Mouse (Mus musculus): ENCODE data around the gene Klhl22.
A peak's percentile ranks its signal among the peaks of the same experiment; 100 is the strongest.

The Klhl22 gene

DNA sequence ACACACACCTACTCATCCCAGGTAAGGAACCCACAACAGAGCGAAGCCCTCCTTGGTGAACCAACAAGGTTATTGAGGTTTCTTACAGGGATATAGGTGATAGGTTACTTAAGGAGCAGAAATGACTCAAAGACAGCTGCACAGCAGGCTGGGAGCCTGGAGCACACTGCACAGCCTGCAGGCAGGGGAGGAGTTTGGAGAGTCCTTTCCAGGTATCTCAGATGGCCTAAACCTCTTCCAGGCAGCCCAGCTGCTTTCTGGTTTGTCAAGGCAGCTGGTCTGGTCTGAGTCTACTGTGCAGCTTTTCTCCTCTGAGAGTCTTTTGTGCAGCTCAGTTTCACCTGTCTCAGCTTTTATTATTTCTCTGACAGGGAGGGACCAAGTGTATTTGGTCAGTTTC is 1.7 kb upstream of the Klhl22 start:
- DNase-seq (ENCODE audit: low spot score), result no peak

DNA sequence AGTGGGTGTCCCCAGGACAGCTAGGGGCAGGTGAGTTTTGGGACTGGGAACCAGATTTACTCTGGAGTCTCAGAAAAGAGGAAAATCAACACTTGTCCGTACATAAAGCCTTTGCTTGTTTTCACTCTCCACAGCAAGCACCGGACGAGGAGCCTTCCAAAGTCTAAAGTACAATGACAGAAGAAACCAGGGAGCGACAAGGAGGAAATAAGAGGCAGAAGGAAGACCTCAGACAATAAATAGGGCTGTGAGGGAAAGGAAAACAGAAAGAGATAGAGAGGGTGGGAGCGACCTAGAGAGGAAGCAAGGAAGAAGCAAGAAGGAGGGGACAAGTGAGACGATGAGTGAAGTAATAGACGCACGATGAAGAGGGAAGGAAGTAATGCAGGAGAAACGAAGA is 516 bp upstream of the Klhl22 start:
- no peak for DNase-seq (ENCODE audit: low spot score)

DNA sequence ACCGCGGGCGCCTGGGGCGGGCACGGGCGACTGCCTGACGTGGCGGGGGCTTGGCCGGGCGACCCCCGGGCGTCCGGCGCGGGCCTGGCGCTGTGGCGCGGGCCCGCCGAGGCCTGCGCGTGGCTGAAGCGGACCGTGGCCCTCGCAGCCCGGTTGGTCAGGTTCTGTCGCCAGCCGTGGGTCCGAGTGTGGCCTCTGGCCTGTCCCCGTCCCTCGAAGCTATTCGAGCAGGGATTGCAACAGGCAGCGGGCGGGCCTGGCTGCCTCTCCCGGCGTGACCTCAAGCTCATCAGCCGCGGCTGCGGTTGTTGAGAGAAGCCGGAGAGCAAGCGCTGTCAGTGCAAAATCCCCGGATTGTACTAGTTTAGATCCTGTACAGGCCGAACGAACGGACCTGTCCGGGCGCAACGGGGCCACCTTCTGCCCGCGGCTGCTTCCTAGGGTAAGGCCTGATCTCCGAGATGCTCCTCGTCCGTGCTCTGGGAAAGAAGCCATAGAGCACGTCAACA is 449 bp downstream of the Klhl22 start:
- DNase-seq (ENCODE audit: low spot score), result peak; percentile 41

DNA sequence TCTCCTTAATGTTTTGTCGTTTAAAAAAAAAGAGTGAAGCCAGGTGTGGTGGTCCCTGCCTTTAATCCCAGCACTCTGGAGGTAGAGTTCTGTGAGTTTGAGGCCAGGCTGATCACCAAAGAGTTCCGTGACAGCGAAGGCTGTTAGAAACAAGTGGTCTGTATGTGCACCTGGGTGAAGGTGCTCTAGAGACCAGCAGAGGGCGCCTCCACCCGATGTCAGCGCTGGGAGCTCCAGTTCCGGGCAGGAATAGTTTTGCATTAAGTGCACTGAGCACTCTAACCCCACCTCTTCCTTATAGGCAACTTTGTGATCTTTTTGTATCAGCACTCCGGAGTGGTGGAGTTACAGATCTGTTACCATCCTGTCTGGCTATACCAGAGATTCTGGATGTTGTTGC is 1.2 kb downstream of the Klhl22 start:
- DNase-seq (ENCODE audit: low spot score), result no peak

DNA sequence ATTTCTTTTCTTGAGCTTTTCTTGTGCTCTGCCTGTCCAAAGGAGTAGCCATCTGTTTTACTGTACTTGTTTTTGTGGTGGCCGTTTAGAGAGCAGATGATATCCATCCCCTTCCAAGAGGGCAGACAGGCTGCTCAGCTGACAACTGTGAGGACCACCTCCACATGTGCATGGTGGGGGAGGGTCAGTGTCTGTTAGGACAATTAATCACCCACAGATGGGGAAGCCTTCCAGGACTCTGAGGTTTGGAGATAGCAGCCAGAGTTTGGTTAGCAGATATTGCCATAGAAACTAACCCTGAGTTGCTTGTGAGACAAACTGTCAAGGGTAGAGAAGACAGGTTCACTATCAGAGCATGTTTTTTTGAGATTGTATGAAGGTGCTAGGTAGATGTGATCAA is 1.7 kb downstream of the Klhl22 start:
- DNase-seq (ENCODE audit: low spot score), result no peak

DNA sequence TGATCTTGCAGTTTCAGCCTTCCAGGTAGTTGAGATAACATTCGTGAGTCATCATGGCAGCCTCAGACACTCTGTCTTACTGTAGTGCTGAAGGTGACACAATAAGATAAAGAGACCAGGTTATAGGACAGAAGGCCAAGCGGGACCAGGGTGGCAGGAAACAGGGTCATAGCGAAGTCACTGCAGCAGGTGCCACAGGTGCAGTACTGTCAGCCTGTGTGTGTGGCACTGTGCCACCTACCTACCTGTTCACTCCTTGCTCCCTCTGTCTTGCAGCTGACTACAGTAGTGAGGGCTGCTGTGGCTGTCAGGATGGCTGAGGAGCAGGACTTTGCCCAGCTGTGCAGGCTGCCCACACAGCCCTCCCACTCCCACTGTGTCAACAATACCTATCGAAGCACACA is 4.7 kb downstream of the Klhl22 start:
- no peak for DNase-seq (ENCODE audit: low spot score)

DNA sequence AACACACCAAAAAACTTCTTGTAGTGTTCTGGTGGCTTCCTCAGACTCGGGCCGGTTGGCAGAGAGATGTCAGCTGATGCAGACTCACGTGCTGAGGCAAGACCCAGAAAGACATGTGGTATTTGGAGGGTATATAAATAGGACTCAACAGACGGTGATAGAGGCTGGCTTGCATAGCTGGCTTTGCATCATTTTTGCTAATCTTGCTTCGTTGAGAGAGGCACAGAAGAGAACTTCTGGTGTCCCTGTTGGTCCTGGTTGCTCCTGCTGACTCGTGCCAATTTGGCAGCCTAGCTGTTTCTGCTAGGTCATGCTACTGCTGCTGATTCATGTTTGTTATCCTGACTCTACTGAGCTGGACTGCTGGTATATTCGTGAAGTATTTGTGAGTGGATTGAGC is 9.4 kb downstream of the Klhl22 start:
- DNase-seq (ENCODE audit: low spot score), result peak; percentile 37

DNA sequence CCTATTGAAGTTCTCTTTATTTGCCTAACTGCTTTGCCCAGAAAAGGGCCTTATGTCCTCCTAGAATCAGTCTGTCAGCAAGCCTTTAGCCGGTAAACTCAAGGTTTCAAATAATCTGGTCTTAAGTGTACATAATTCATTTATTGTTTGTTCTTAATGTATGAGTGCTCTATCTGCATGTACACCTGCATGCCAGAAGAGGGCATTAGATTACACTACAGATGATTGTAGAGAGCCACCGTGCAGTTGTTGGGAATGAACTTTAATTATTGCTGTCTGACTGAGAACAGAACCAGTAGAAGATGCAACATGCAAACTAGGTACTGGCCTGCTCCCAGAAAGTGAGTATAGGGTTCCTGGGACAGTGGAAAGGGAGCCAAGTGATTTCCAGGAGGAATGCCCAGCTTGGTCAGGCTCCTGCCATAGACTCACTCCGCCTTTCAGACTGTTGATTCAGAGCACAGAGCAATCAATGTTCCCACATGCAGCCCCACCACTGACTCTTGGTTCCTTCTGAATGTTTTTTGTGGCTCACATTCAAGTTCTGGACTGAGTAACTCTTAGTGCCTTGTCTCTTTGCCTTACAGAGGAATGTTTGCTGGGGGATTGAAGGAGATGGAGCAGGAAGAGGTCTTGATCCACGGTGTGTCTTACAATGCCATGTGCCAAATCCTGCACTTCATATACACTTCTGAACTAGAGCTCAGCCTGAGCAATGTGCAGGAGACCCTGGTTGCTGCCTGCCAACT is 11.9 kb downstream of the Klhl22 start:
- no peak for DNase-seq (ENCODE audit: low spot score)

DNA sequence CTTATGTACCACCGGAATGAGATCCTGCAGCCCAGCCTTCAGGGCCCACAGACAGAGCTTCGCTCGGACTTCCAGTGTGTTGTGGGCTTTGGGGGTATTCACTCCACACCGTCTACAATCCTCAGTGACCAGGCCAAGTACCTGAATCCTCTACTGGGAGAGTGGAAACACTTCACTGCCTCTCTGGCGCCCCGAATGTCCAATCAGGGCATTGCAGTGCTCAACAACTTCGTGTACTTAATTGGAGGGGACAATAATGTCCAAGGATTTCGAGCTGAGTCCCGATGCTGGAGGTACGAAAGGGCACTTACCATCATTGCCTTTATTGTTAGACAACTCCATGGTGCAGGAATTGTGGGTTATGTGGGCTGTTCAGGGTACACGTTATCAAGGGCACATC is 17.4 kb downstream of the Klhl22 start:
- no peak for DNase-seq (ENCODE audit: low spot score)

DNA sequence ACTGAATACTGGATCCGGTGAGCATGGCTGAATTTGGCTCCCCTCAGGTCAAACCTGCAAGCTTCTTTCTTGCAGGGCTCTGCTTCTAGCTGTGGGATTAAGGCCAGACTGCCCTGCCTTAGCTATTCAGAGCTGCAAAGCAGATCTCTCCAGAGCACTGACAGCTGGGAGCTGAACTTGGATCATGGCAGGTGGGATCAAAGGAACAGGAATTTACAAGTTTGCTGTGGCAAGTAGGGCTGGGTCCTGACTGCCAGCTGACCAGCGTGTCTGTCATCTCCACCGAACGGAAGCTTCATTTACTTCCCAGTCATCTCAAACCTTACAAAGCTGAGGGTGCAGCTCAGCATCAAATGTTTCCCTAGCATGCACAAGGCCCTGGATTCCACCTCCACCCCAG is 18.8 kb downstream of the Klhl22 start:
- no peak for DNase-seq (ENCODE audit: low spot score)

DNA sequence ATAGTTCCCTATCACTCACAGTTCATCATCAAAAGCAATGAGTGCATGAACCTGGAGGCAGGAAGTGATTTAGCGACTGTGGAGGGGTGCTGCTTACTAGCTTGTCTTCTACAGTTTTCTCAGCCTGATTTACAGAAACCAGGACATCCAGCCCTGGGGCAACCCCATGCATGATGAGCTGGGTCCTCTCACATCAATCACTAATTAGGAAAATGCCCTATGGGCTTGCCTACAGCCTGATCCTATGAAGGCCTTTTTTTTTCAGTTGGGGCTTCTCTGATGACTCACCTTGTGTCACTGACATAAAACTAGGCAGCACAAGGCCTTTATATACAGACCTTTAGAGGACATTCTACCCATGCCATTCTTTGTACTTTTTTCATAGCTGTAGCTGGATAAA is 20.3 kb downstream of the Klhl22 start:
- no peak for DNase-seq (ENCODE audit: low spot score)

DNA sequence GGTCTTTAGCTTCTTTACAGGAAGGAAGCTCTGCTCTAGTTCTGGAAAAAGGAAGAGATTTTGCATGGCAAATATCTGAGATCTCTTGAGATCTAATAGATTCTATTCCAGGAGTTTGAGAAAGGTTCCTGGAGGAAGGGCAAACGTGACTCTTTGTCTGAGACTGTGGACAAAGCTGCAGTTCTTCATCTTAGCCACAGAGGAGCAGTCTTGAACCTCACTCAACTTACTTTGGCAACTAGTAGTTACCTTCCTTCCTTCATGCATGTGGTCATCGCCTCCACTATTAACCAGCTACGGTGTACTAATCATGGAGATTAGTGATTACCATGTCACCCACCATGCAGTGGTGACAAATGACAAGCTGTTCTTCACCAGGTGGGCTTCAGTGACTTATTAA is 25.9 kb downstream of the Klhl22 start:
- DNase-seq (ENCODE audit: low spot score), result no peak

DNA sequence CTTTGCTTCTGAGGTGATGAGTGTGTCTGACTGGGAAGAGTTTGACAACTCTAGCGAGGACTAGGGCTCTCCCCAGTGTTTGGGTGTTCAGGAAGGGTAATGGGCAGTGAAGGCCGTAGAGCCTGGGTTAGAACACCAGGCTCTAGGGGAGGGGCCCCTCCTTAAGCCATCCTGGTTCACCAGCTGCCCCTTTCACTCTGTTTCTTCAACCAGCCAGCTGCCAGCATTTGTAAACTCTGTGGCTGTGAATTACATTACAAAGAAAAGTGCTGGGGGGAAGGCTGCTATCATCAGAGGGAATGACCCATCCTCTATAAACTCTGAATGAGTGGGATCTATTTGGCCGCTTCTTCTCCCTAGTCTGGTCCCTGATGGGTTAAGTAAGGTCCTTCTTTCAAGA is 33.3 kb downstream of the Klhl22 start:
- no peak for DNase-seq (ENCODE audit: low spot score)

DNA sequence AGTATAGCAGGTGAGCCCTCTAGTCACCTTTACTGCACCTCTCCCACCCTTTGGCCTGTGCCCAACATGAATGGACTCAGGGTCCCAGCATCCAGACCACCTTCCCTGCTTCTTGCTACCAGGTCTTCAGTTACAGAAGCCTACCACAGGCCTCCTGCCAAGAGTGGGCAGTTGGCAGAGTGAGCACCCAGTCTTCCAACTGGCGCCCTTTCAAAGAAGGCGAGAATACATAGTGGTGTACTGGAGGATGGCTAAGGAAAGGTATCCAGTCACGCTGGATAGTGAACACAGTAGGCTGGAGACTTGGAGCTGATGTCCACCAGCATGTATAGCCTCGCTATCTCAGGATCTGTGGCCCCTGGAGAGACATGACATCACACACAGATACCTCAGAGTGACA is 34.6 kb downstream of the Klhl22 start:
- DNase-seq (ENCODE audit: low spot score), result no peak

DNA sequence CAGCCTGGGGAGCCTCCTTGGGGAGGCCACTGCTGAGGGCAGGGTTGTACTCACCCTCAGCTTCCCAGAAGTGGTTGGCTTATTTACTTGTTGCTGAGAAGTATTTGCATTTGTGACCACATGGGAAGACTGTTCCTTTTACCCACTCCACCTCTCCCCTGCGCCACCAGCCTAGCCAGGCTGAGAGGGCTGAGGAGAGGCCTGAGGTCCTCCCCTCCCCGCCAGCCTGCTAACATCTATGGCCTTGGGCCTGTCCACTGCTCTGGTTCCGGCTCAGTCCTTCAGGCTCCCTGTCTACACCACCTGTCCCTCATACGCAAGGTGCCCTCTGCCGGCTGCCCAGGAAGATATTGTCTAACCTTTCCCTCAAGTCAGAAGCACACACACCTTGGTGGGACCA is 36.2 kb downstream of the Klhl22 start:
- DNase-seq (ENCODE audit: low spot score), result no peak

DNA sequence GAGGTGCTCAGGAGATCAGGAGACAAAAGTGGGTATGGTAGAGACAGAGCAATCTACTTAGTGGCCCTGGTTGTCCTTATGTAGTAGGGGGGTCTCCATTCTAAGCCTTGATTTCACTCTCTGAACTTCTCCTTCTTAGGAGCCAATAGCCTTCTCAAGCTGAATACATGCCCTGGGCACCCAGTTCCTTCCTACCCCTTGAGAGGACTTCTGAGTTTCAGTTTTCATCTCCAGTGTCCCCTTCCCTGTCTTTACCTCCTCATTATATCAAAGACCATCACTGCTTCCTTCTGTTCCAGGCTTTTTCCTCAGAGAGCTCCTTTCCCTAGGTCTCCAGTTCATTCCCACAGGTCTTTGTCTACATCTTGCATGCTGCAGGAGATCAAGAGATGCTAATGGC is 37.1 kb downstream of the Klhl22 start:
- no peak for DNase-seq (ENCODE audit: low spot score)

DNA sequence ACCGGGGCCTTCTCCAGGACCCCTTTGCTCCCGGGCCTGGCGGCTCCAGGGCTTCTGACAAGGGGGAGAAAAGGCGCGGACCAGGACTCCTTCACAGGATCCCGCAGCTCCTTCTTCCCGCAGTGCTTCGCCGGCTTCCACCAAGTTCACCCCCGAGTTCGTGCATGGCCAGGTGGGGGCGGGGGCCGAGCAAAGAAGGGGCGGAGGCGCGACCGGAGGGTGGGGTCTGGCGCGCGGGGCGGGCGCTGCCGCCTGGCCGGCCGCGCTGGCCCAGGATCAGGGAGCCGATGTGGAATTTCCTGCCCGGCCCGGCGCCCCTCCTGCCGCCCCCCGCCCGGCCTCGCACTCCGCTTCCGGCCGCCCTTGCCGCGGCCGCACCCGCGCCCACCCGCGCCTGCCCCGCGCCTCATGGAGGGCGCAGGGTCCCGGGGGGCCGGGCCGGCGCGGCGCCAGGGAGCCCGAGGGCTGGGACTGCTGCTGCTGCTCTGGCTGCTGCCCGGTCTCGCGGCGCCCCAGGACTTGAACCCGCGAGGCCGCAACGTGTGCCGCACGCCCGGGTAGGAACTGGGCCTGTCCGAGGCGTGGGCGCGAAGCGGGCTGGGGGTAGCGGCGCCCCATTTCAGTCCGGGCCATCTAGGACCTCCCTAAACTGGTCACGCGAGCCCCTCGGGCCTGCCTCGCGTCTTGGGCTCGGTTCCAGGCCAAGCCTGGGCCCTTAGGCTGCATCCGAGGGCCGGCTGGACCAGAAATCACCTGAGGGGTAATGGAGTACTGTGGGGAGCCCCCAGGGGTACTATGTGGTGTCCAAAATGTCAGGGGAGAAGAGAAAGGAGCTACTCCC is 37.8 kb downstream of the Klhl22 start, which contains the start of gene Scarf2:
TSS of gene Scarf2 (plus strand) at position 312 of the 841 bp plus-strand sequence.
- DNase-seq (ENCODE audit: low spot score), result no peak

DNA sequence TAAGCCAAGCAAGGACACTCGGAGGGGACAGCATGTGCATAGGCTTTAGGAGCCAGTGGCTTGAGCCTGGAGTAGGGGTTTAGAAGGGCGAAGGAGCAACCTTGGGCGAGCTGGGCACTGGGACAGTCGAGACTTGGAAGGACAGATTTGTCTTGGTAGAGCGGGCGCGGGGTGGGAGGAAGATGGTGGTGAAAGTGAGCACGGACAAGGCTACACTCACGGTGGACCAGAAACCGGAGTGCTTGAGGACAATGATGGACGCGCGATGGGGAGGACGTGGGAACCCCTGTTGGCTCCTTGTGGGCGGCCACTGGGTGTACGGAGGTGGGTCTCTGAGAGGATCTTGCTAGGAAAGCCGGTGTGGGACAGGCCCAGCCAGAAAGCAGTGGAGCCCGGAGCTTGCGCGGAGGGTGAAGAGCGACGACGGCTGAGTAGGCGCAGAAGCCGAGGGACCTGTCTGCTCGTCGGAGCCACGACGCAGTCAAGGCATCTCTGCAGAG is 38.4 kb downstream of the Klhl22 start:
- DNase-seq (ENCODE audit: low spot score), result no peak

DNA sequence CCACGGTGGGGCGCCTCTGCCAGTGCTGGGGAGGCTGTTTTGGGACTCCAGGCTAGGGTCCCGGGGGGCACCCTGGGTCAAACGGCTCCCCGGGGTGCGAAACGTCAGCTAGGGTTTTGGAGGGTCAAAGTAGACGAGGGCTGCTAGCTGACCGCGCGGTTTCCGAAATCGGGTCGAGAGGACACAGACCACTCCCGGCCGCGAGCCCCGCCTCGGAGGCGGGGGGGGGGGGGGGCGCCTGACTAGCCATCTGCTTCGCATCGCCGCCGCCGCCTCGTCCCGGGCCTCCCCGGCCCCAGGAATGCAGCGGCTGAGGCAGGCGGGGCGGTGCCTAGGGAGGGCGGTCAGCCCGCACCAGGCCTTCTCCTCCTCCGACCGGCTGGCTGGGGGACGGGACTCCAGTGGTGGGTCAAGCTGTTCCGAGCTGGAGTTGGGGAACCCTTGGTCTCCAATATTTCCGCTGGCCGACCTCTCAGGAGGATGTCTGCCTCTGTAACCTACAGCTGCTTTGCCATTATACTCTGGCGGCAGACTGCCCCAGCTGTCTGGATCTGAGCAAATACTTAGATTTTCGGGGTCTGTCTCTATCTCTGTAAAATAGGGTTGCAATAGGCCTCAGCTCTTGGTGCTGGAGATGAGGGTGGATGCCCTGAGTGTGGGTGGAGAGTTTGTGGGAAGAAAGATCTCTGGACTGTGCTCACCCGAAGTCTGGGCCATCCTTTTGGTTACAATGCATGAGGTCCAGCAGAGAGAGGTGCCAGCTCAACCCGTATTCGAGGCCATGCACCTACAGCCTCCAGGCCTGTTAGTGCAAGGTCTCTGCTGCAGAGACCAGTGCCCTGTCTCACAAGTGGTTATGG is 39.1 kb downstream of the Klhl22 start:
- DNase-seq (ENCODE audit: low spot score), result no peak

DNA sequence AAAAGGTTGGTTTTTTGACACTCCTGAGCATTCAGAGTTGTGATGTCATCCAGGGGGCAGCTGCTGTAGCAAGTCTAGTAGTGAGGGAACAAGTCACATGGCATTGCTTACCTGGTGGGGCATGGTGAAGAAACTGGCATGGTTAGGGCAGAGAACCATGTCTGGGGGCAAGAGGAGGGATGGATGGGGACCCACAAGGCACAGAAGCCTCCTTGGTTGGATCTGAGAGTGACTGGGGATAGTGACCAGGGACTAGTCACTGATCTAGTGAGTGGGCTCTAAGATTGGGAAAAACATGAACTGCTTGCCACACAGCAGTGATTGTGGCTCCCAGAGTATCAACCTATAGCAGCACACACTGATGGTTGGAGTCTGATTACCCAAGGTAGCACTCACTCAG is 40.2 kb downstream of the Klhl22 start:
- DNase-seq (ENCODE audit: low spot score), result no peak

DNA sequence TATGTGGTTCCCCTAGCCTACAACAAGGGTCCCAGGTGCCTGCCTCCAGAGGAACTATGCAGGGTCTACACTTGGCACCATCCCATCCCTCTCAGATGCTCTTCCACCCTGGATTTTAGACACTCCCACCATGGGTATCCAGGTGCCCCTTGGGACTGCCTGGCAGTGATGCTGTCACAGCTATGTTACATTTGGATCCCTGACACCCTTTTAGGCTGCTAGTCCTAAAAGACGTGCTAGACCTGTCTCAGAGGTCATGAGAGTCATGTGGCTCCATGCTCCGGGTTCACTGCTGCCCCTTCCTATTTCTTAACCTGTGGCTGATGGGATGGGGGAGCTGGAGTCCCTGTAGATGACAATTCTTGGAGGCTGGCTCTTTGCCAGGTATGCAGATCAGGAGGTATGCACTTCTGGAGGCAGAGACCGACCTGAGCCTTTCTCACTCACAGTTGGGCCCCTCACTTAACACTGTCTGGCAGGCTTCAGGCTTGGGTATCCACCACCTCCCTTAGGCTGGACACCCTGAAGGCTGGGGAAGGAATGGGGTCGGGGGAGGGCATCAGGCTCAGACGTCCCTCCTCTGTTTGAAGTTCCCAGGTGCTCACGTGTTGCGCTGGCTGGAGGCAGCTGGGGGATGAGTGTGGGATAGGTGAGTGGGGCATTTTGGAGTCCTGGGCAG is 42.5 kb downstream of the Klhl22 start:
- DNase-seq (ENCODE audit: low spot score), result no peak

DNA sequence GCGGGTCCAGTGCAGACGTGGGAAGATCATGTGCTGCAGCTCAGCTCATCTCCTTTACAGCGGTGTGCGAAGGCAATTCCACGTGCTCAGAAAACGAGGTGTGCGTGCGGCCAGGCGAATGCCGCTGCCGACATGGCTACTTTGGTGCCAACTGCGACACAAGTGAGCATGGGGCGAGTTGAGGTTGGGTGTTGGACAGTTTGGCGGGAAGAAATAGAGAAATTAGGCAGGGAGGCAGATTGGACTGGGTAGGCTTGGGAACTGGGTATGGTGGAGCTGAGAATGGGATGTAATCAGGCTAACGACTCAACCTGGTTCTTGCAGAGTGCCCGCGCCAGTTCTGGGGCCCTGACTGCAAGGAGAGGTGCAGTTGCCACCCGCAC is 43.0 kb downstream of the Klhl22 start:
- DNase-seq (ENCODE audit: low spot score), result no peak
